Mouse (Mus musculus): ENCODE data around the gene Chac1. TPM values are rescaled to one million over a fixed set of nuclear protein-coding genes. Genes with fewer than 3 reads are reported as not detected.
A peak's percentile ranks its signal among the peaks of the same experiment; 100 is the strongest.

The Chac1 gene
- polyA plus RNA-seq, 1 experiment from 2014 or later, result 1.8 TPM

DNA sequence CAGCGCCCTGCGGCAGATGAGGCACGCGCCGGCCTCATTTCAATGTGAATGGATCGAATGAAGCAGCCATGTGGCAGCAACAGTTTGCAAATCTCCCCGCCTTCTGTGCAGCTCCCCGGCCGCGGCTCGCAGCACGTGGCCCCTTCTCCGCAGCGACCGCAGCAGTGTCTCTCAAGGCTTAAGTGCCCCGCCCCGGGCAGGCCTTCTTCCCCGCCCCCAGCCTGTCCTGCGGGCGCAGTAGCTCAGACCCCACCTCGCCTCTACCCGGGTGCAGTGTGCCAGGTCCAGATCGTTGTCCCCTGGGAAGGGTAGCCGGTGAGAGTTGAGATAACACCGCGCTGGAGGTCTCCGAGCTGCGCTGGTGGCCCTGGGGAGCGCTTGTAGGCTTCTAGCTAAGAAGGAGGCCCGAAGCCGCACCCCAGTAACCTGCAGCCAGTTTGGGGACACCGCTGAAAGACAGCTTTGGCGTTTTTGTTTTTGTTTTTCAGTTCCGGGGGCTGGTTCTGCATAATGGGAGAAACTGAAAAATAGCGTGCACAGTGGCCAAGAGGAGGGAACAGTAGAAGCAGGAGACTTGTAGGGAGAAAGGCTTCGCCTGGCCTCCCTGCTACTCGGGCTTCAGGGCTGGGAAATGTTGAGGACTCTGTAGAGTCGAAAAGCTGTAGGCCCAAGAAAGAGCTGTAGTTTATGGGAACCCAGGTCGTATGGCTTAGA, 28.3 kb upstream of the Chac1 start:
- Histone ChIP-seq H3K27me3 (replicated peaks; ENCODE audit: insufficient read depth, low read length) (peaks cover 8% of the 10 kb centered on the region), H3K4me1 (ENCODE audit: insufficient read depth, low read depth, low read length) (peaks cover 30% of the 10 kb centered on the region; the same call in 1 of the 2 replicates), H3K36me3 (ENCODE audit: insufficient read depth, low read length) (no peaks in the 10 kb centered on the region), H3K9me3 (ENCODE audit: low read length) (no peaks in the 10 kb centered on the region), H3K4me3 (ENCODE audit: low read depth, low read length) (peak overlapping the region; percentile 21; the same call in 1 of the 2 replicates), H3K9ac (replicated peaks; ENCODE audit: low read depth) (no peak overlapping the region), H3K4me2 (replicated peaks; ENCODE audit: low read depth, low read length) (peak overlapping the region; percentile 46), H3K27ac (ENCODE audit: low read length) (no peak overlapping the region)
- TF ChIP-seq CTCF (IDR thresholded peaks at IDR 0.05) (no peak), EP300 (IDR thresholded peaks at IDR 0.05) (no peak)
- DNase-seq (ENCODE audit: low spot score) (peak; percentile 43), ATAC-seq (no peak)
- WGBS, result 15% methylated on average over 38 of the region's 39 CpGs

GRCm38 (mm10) chr2:119323866-119324575, 27.0 kb upstream of the Chac1 start:
- 29% methylated on average over 29 of the region's 32 CpGs for WGBS
- H3K4me3 ChIP-seq (ENCODE audit: low read depth, low read length), result peak overlapping the region; percentile 59
- H3K9me3 ChIP-seq (ENCODE audit: low read length), result no peaks in the 10 kb centered on the region
- peak overlapping the region; percentile 93 for H3K4me2 ChIP-seq (replicated peaks; ENCODE audit: low read depth, low read length)
- ATAC-seq, result no peak
- peaks cover 30% of the 10 kb centered on the region; the same call in 1 of the 2 replicates for H3K4me1 ChIP-seq (ENCODE audit: insufficient read depth, low read depth, low read length)
- H3K27ac ChIP-seq (ENCODE audit: low read length), result no peak overlapping the region
- DNase-seq (ENCODE audit: low spot score), result no peak
- H3K27me3 ChIP-seq (replicated peaks; ENCODE audit: insufficient read depth, low read length), result peaks cover 8% of the 10 kb centered on the region
- H3K36me3 ChIP-seq (ENCODE audit: insufficient read depth, low read length), result no peaks in the 10 kb centered on the region
- no peak overlapping the region for H3K9ac ChIP-seq (replicated peaks; ENCODE audit: low read depth)
- no peak for TF ChIP-seq EP300 (IDR thresholded peaks at IDR 0.05)
- no peak for TF ChIP-seq CTCF (IDR thresholded peaks at IDR 0.05)

DNA sequence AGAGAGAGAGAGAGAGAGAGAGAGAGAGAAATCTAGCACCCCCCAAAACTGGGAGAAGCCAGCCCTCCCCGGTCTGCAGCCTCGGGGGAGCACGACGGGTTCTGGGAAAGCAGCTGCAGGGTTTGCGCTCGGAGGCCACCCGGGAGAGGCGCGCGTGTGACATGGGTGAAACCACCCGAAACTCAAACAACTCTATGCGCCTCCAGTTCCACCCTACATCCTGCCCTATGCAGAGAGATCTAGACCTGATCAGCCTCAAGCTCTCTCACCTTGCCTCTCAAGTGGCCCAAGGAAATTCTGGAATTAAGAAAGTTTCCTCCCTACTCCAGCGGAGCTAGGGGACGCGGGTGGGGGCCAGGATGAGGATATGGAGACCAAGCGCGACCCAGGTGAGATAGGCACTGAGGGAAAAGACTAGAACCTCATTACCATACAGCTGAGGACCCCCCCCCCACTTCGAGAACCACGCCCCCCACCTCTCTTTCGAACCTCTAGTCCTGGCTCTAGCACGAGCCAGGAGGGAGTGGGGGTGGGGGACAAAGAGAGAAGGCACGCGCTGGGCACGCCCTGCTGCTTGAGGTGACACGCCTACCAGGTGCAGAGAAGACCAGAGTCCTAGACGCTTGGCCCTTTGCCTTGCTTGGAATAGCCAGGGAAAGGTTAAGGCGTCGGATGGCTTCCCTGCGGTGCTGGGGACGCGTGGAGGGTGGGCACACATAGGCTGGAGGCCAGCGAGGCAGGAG, 26.3 kb upstream of the Chac1 start:
- H3K4me2 ChIP-seq (replicated peaks; ENCODE audit: low read depth, low read length), result peak overlapping the region; percentile 93
- H3K4me1 ChIP-seq (ENCODE audit: insufficient read depth, low read depth, low read length), result peaks cover 30% of the 10 kb centered on the region; the same call in 1 of the 2 replicates
- no peak for TF ChIP-seq CTCF (IDR thresholded peaks at IDR 0.05)
- TF ChIP-seq EP300 (IDR thresholded peaks at IDR 0.05), result no peak
- peak; percentile 56 for ATAC-seq
- WGBS, result 0% methylated on average over 31 of the region's 32 CpGs
- no peaks in the 10 kb centered on the region for H3K9me3 ChIP-seq (ENCODE audit: low read length)
- no peak overlapping the region for H3K9ac ChIP-seq (replicated peaks; ENCODE audit: low read depth)
- peak; percentile 70 for DNase-seq (ENCODE audit: low spot score)
- no peaks in the 10 kb centered on the region for H3K36me3 ChIP-seq (ENCODE audit: insufficient read depth, low read length)
- peak overlapping the region; percentile 59 for H3K4me3 ChIP-seq (ENCODE audit: low read depth, low read length)
- H3K27me3 ChIP-seq (replicated peaks; ENCODE audit: insufficient read depth, low read length), result peaks cover 8% of the 10 kb centered on the region
- H3K27ac ChIP-seq (ENCODE audit: low read length), result no peak overlapping the region

DNA sequence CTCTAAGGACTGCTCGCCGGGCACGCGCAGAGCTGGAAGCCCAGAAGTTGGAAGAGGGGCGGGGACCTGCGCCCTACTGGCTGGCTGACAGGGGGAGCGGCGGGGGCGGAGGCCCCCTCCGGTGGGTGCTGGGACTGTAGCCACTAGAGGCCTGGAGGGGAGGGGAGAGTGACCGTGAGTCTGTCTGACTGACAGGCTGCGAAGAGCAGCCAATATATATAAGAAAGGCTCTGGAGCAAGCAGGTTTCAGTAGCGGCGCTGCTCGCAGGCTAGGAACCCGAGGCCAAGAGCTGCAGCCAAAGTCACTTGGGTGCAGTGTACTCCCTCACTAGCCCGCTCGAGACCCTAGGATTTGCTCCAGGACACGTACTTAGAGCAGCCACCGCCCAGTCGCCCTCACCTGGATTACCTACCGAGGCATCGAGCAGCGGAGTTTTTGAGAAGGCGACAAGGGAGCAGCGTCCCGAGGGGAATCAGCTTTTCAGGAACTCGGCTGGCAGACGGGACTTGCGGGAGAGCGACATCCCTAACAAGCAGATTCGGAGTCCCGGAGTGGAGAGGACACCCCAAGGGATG, 25.4 kb upstream of the Chac1 start, which contains the start of gene Dll4:
Gene Dll4, plus strand, starts transcription at position 217 of the 576 bp plus-strand sequence.
- DNase-seq (ENCODE audit: low spot score) (peak; percentile 87), ATAC-seq (peak; percentile 82)
- no peak for TF ChIP-seq EP300 (IDR thresholded peaks at IDR 0.05)
- TF ChIP-seq CTCF (IDR thresholded peaks at IDR 0.05), result peak; percentile 50
- H3K27ac ChIP-seq (ENCODE audit: low read length), result peak within 1 kb of the TSS; percentile 22
- peak within 1 kb of the TSS; percentile 93 for H3K4me2 ChIP-seq (replicated peaks; ENCODE audit: low read depth, low read length)
- no peaks in the 10 kb centered on the region for H3K9me3 ChIP-seq (ENCODE audit: low read length)
- H3K27me3 ChIP-seq (replicated peaks; ENCODE audit: insufficient read depth, low read length), result peaks cover 8% of the 10 kb centered on the region
- no peaks in the 10 kb centered on the region for H3K36me3 ChIP-seq (ENCODE audit: insufficient read depth, low read length)
- H3K4me1 ChIP-seq (ENCODE audit: insufficient read depth, low read depth, low read length), result peaks cover 33% of the 10 kb centered on the region; the same call in 1 of the 2 replicates
- peak within 1 kb of the TSS; percentile 59 for H3K4me3 ChIP-seq (ENCODE audit: low read depth, low read length)
- WGBS, result under 1% methylated on average over 31 of the region's 33 CpGs
- peak within 1 kb of the TSS; percentile 54 for H3K9ac ChIP-seq (replicated peaks; ENCODE audit: low read depth)

- DNase-seq (ENCODE audit: low spot score) (no peak), ATAC-seq (0 out of 2 replicates have a peak, but pooled peaks have one; percentile 5)
- Histone ChIP-seq H3K27ac (ENCODE audit: low read length) (peak overlapping the region; percentile 22), H3K9ac (replicated peaks; ENCODE audit: low read depth) (peak overlapping the region; percentile 54), H3K27me3 (replicated peaks; ENCODE audit: insufficient read depth, low read length) (peaks cover 8% of the 10 kb centered on the region), H3K4me2 (replicated peaks; ENCODE audit: low read depth, low read length) (peak overlapping the region; percentile 93), H3K4me1 (ENCODE audit: insufficient read depth, low read depth, low read length) (peaks cover 33% of the 10 kb centered on the region; the same call in 1 of the 2 replicates), H3K36me3 (ENCODE audit: insufficient read depth, low read length) (no peaks in the 10 kb centered on the region), H3K9me3 (ENCODE audit: low read length) (no peaks in the 10 kb centered on the region), H3K4me3 (ENCODE audit: low read depth, low read length) (peak overlapping the region; percentile 59)
- WGBS, result 1% methylated on average over 56 of the region's 61 CpGs
- no peak for TF ChIP-seq CTCF (IDR thresholded peaks at IDR 0.05)
- no peak for TF ChIP-seq EP300 (IDR thresholded peaks at IDR 0.05)
Measured at GRCm38 (mm10) chr2:119326161-119327101, 24.6 kb upstream of the Chac1 start.
